Mouse (Mus musculus) stomach, embryonic 14.5 days (tissue): ENCODE data around the gene Slc22a23. TPM values are rescaled to one million over a fixed set of nuclear protein-coding genes. Genes with fewer than 3 reads are reported as not detected.
A peak's percentile ranks its signal among the peaks of the same experiment; 100 is the strongest.

ENCODE experiments used
- ATAC-seq: fragments of 200-750 bp; cut with Nextera tagmentation; 2 replicates; pipeline ENCODE4 v1.8.0; 2017; ENCODE audit warnings: low read depth, moderate TSS enrichment; ENCODE audit not compliant: insufficient number of reproducible peaks, insufficient read depth, low FRiP score
- H3K27ac ChIP-seq: fragments of 300-500 bp; sonication (generic); 2 replicates; pipeline ENCODE4 v1.5.1; 2014; ENCODE audit warnings: mild to moderate bottlenecking, low read length, moderate library complexity, mixed read lengths
- H3K27me3 ChIP-seq: fragments of 300-500 bp; sonication (generic); 2 replicates; pipeline ENCODE4 v1.6.1; 2014; ENCODE audit warnings: low read length, control low read depth, mixed read lengths; ENCODE audit not compliant: control insufficient read depth, insufficient read depth
- H3K36me3 ChIP-seq: fragments of 300-500 bp; sonication (generic); 2 replicates; pipeline ENCODE4 v1.6.1; 2014; ENCODE audit warnings: mild to moderate bottlenecking, control low read depth, low read length, moderate library complexity, mixed read lengths; ENCODE audit not compliant: control insufficient read depth, insufficient read depth
- H3K4me1 ChIP-seq: fragments of 300-500 bp; sonication (generic); 2 replicates; pipeline ENCODE4 v1.6.1; 2014; ENCODE audit warnings: low read length, control low read depth, mixed read lengths; ENCODE audit not compliant: control insufficient read depth, insufficient read depth
- H3K4me2 ChIP-seq: fragments of 300-500 bp; sonication (generic); replicated peaks from 2 replicates; pipeline ENCODE4 v1.6.1; 2014; ENCODE audit warnings: low read depth, low read length, control low read depth
- H3K4me3 ChIP-seq: fragments of 300-500 bp; sonication (generic); 2 replicates; pipeline ENCODE4 v1.5.1; 2014; ENCODE audit warnings: low read depth, low read length, control low read depth
- H3K9ac ChIP-seq: fragments of 300-500 bp; sonication (generic); replicated peaks from 2 replicates; pipeline ENCODE4 v1.6.1; 2014; ENCODE audit warnings: low read depth, mild to moderate bottlenecking, control low read depth, low read length, moderate library complexity, mixed read lengths
- H3K9me3 ChIP-seq: fragments of 300-500 bp; sonication (generic); 2 replicates; pipeline ENCODE4 v1.6.1; 2016; ENCODE audit warnings: low read depth, low read length, control low read depth; ENCODE audit not compliant: control insufficient read depth
- WGBS: fragments of 180-500 bp; shearing (Covaris S2); extraction: QIAGEN DNeasy Blood & Tissue Kit; methylation state at CpG from one replicate; pipeline ENCODE4 v1.1.7; 2014; 5-methylcytosine and 5-hydroxymethylcytosine counted together
- polyA plus RNA-seq: library from polyadenylated mRNA; unstranded; fragments of >200 nt; fragmentation: Nextera tagmentation; extraction: Ambion mirVana; gene quantifications from 2 replicates; pipeline ENCODE4 v1.2.1, GENCODE M21; 2014

Gene Slc22a23
- polyA plus RNA-seq, 1 experiment from 2014 or later, result 4.9 TPM

GRCm38 (mm10) chr13:34346748-34347147, 1.8 kb upstream of the Slc22a23 start:
- no peak overlapping the region for H3K9ac ChIP-seq
- no peaks in the 10 kb centered on the region for H3K36me3 ChIP-seq
- H3K27me3 ChIP-seq, result no peaks in the 10 kb centered on the region
- peaks cover 4% of the 10 kb centered on the region; the same call in 1 of the 2 replicates for H3K4me1 ChIP-seq
- no peak overlapping the region for H3K4me2 ChIP-seq
- WGBS, result 49% methylated on average over 4 of the region's 4 CpGs
- no peak overlapping the region for H3K4me3 ChIP-seq
- no peak for ATAC-seq
- H3K27ac ChIP-seq, result no peak overlapping the region
- H3K9me3 ChIP-seq, result no peaks in the 10 kb centered on the region

- no peak overlapping the region for H3K4me2 ChIP-seq
These were observed 1.3 kb upstream of the Slc22a23 start for GRCm38 (mm10) chr13:34346238-34346637.

GRCm38 (mm10) chr13:34344376-34345127, 430 bp downstream of the Slc22a23 start:
- Histone ChIP-seq H3K4me3 (peak overlapping the region; percentile 70), H3K9me3 (no peaks in the 10 kb centered on the region), H3K4me1 (peaks cover 4% of the 10 kb centered on the region; the same call in 1 of the 2 replicates), H3K36me3 (no peaks in the 10 kb centered on the region), H3K4me2 (peak overlapping the region; percentile 96), H3K27ac (no peak overlapping the region), H3K9ac (peak overlapping the region; percentile 67), H3K27me3 (no peaks in the 10 kb centered on the region)
- under 1% methylated on average over 73 of the region's 101 CpGs for WGBS
- ATAC-seq, result peak; percentile 39

More at GRCm38 (mm10) chr13:34346238-34346637, 1.3 kb upstream of the Slc22a23 start:
- no peaks in the 10 kb centered on the region for H3K36me3 ChIP-seq
- H3K4me1 ChIP-seq, result peaks cover 4% of the 10 kb centered on the region; the same call in 1 of the 2 replicates
- no peaks in the 10 kb centered on the region for H3K9me3 ChIP-seq
- no peaks in the 10 kb centered on the region for H3K27me3 ChIP-seq
- no peak overlapping the region for H3K9ac ChIP-seq
- H3K27ac ChIP-seq, result no peak overlapping the region
- ATAC-seq, result no peak
- H3K4me3 ChIP-seq, result no peak overlapping the region
- 54% methylated on average over 7 of the region's 7 CpGs for WGBS

- Histone ChIP-seq H3K4me3 (peak overlapping the region; percentile 70), H3K9ac (peak overlapping the region; percentile 67), H3K27ac (no peak overlapping the region), H3K36me3 (no peaks in the 10 kb centered on the region), H3K4me2 (peak overlapping the region; percentile 96), H3K27me3 (no peaks in the 10 kb centered on the region), H3K4me1 (peaks cover 4% of the 10 kb centered on the region; the same call in 1 of the 2 replicates), H3K9me3 (no peaks in the 10 kb centered on the region)
- WGBS, result 2% methylated on average over 31 of the region's 31 CpGs
- ATAC-seq, result peak; percentile 4; the same call in 1 of the 2 replicates
These were observed 1.1 kb downstream of the Slc22a23 start for GRCm38 (mm10) chr13:34343719-34344375.

GRCm38 (mm10) chr13:34342286-34342890, 2.6 kb downstream of the Slc22a23 start:
- Histone ChIP-seq H3K36me3 (no peaks in the 10 kb centered on the region), H3K4me2 (peak overlapping the region; percentile 25), H3K4me3 (no peak overlapping the region), H3K27ac (no peak overlapping the region), H3K9ac (no peak overlapping the region), H3K4me1 (peaks cover 4% of the 10 kb centered on the region; the same call in 1 of the 2 replicates), H3K9me3 (no peaks in the 10 kb centered on the region), H3K27me3 (no peaks in the 10 kb centered on the region)
- no peak for ATAC-seq
- WGBS, result 79% methylated on average over 6 of the region's 6 CpGs

GRCm38 (mm10) chr13:34336895-34337294, 8.1 kb downstream of the Slc22a23 start:
- Histone ChIP-seq H3K27ac (no peak overlapping the region), H3K36me3 (no peaks in the 10 kb centered on the region), H3K4me3 (no peak overlapping the region), H3K9me3 (no peaks in the 10 kb centered on the region), H3K9ac (no peak overlapping the region), H3K4me2 (no peak overlapping the region), H3K27me3 (no peaks in the 10 kb centered on the region), H3K4me1 (peaks cover 1% of the 10 kb centered on the region; the same call in 1 of the 2 replicates)
- no peak for ATAC-seq
- 94% methylated on average over 1 of the region's 1 CpGs for WGBS

GRCm38 (mm10) chr13:34334847-34335246, 10.1 kb downstream of the Slc22a23 start:
- H3K4me3 ChIP-seq, result no peak overlapping the region
- H3K4me1 ChIP-seq, result no peaks in the 10 kb centered on the region
- no peak overlapping the region for H3K9ac ChIP-seq
- 85% methylated on average over 2 of the region's 2 CpGs for WGBS
- H3K27me3 ChIP-seq, result no peaks in the 10 kb centered on the region
- no peak for ATAC-seq
- H3K36me3 ChIP-seq, result no peaks in the 10 kb centered on the region
- H3K4me2 ChIP-seq, result no peak overlapping the region
- no peaks in the 10 kb centered on the region for H3K9me3 ChIP-seq
- no peak overlapping the region for H3K27ac ChIP-seq

GRCm38 (mm10) chr13:34332762-34333161, 12.2 kb downstream of the Slc22a23 start:
- Histone ChIP-seq H3K36me3 (no peaks in the 10 kb centered on the region), H3K9me3 (no peaks in the 10 kb centered on the region), H3K27ac (no peak overlapping the region), H3K9ac (no peak overlapping the region), H3K4me2 (no peak overlapping the region), H3K4me3 (no peak overlapping the region), H3K27me3 (no peaks in the 10 kb centered on the region), H3K4me1 (no peaks in the 10 kb centered on the region)
- whole genome bisulfite sequencing, result 36% methylated on average over 7 of the region's 7 CpGs
- peak; percentile 87; the same call in 1 of the 2 replicates for ATAC-seq
